Comparison of ENCODE assay signal across 12 mouse cellular contexts in the genomic region with DNA sequence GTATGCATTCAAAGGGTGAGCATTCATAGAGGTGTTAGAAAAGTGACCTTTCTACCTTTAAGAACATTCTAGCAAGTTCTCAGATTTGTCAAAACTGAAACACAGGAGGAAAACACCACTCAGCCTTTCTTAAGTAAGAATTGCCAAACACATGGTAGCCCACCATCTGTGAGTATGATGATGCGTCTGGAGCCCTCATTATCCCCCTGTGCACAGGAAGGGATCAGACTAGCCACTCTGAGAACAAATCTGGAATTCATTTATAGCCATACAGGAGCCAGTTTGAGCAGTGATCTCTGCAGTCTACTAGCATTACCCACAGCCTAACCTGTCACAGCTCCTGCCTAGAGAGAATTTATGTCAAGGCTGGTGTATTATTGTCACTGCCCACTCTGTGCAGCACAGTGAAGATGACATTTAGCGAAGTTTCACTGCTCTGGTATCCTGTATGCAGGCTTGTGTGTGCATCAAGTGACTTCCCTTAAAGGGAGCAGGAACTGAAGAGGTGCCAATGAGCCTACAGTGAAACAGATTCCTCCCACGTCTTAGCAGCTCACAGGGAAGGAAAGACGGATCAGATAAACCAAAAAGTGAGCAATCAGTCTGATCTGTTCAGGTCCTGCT.
DNase-seq lines count a peak whose midpoint lies in the region; ATAC-seq lines count a peak whose summit lies in the region.
"Had no signal": no experiment of that assay in that cellular context is flagged by ENCODE, and none has a peak within 500 bp of the region (broad histone marks: within the 10 kb centered on the region; RNA-seq: fewer than 3 reads in every experiment).

No protein-coding gene starts in this region.

- intact Hi-C loops in left cerebral cortex, postnatal 4 days (cut with DNase I), result no loop called here

- ATAC-seq in frontal cortex, adult (ENCODE audit: low TSS enrichment), result peak; percentile 97
- ATAC-seq: intestine, embryonic 16.5 days had no signal

- peak; percentile 51 for DNase-seq in left cerebral cortex, adult 11 months (ENCODE audit: low spot score)
- DNase-seq in left cerebral cortex, postnatal 4 days, result no peak
- DNase-seq in layer of hippocampus, postnatal 14 days (ENCODE audit: low spot score in 2 of 2), result peak; percentile 17 to 27
- DNase-seq in right cerebral cortex, postnatal 25 days, result peak; percentile 23
- no peak for DNase-seq in gastrocnemius, adult 18-20 months (ENCODE audit: low spot score)
- no peak for DNase-seq in heart, adult 8-10 months (ENCODE audit: low spot score)
- DNase-seq: cerebellum, adult 11-12 months; gastrocnemius, postnatal 14 days; lung, embryonic 14.5 days; retina, postnatal 1 day had no signal

Comparison
In these comparisons a context has a peak if more than half of its experiments do, and no peak if none do; other contexts are left out.
1. DNase-seq: peak in left cerebral cortex, adult 11 months (single experiment), layer of hippocampus, postnatal 14 days (2 of 2) and right cerebral cortex, postnatal 25 days (single experiment); none in left cerebral cortex, postnatal 4 days (single experiment), gastrocnemius, adult 18-20 months (single experiment) and heart, adult 8-10 months (single experiment).